Mouse (Mus musculus): ENCODE data around the gene Padi4. TPM values are rescaled to one million over a fixed set of nuclear protein-coding genes. Genes with fewer than 3 reads are reported as not detected.

The Padi4 gene
- total RNA-seq, 2 experiments from 2014 or later, result 1.1 to 1.2 TPM

DNA sequence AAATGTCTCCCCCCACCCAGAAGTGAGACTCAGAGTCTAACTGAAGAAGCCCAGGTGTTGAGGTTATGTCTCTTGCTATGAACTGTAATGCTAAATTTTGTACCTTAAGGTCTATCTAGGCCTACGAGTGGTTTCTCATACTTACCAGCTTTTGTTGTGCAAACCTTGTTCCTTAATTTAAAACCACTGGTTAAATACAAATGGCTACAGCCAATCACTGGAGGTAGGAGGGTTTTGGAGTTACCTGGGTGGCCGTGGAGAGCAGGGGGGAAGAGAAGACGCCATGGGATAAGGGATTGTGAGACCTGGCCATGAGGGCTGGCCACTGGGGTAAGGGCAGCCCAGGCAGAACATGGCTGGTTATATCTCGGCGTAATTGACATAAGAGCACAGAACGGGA lies 14.2 kb upstream of the Padi4 start:
- no peak for DNase-seq

DNA sequence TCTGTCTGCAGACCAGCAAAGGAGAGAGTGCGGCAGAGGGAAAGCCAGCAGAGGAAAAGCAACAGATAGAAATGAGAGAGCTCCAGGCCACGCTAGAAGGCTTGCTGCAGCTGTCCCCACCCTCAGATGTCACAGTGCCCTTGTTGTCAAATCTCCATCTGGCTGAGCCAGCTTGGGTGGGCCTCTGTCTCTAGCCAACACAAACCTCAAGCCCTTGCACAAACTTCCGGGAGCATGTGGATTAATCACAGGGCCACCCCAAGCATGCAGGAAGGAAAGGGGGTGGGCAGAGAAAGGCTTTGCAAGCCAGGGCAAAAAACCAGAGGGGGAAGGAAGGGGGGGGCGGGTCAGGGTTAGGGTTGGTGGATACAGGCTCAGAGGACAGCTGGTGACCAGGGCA lies 13.4 kb upstream of the Padi4 start:
- DNase-seq, result no peak

DNA sequence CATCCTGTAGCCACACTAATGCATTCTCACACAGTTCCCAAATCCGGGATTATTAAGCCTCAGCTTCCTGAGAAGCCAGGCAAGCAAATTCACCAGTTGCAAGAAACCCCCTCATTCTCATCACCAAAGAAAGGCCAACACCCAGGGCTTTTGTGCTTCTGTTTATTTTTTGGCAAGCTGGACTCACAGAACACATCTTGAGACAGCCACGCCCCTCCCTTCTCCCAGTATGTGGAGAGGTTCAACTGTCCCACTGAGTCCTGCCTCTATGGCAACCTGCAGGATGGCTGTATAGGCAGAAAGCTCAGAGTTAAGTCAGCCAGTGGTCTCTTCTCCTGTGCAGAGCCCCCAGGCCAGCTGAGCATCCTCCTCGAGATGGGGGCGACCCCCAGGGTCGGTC lies 11.2 kb upstream of the Padi4 start:
- no peak for DNase-seq

DNA sequence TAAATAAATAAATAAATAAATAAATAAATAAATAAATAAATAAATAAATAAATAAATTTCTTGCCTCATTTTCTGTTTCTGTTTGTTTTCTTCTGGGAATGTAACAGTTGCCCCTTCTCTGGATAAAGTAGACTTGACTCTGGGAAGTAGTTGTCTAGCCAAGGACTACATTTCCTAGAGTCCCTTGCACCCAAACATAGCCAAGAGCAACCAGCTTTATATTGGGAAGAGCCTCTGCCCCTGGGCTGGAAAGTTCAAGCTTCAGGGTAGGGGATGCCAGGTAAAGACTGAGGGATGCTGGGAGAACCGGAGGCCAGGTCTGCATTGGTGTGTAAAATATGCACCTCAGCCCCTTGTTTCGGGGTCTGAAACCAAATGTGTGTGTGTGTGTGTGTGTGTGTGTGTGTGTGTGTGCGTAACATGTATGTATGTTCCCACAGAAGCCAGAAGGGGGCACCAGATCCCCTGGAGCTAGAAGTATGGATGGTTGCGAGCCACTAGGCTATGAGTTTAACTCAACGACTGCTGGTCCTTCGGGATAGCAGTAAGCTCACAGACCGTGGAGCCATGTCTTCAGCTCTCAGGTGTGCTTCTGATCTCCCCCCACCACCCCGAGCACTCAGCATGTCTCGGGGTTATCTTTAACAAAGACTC lies 10.4 kb upstream of the Padi4 start:
- no peak for DNase-seq

DNA sequence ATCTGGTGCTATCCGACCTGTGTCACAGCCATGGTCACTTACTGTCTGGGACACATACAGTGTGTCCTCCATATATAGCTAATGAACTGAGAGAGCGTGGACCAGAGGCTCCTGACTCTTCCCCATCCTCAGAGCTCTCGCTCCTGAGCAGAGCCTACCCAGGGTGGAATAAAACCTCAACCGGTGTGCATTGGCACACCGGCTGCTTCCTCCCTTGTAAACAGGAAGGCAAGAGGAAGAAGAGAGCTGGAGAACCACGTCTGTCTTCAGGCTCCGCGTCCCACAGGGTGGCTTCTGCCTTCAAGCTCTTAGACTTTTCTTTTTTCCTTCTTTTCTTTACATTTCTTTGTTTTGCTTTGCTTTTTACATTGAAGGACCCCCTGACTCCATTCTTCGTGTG lies 8.8 kb upstream of the Padi4 start:
- DNase-seq, result no peak

DNA sequence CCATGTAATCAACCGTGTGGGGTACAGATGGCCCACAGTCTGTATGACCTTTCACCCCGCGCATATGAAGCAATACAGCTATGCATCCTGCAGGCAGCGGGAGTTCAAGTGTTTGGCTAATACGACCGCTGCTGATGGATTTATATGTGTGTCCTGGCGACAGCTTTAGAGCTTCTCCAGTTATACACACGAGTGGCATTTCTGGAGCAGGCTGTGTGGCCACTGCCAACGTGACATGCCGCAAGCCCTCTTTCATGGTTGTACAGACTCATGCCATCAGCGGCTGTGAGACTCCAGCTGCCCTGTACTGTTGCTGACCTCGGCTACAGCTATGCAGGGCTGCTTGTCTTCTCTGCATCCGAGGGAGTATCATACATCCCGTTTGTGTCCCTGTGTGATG lies 6.5 kb upstream of the Padi4 start:
- DNase-seq, result no peak

DNA sequence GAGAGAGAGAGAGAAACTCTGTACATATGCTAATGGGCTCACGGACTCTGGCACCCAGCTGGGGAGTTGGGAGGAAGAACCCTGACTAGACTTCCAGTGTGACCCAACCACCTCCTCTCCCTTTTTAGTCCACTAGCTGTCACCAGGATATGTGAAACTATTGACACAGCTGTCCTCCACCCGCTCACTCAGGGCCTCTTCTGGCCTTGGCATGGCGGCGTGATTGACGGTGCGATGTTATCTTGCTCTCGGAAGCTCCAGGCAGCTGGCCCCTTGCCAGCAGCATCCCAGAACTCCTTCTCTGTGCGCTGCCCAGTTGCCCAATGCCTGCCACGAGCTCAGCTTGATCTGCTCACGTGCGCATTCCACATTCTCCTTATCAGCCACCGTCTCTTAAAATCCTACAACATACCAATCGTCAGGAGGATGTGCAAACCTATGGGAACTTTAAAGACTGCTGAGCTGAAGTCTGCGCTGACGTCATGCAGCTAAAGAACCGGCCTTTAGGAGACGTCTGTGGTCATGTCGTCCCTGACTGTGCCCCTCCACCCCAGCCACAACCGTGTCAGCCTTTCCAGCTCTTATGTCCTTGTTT lies 5.9 kb upstream of the Padi4 start:
- DNase-seq, result peak; percentile 78

DNA sequence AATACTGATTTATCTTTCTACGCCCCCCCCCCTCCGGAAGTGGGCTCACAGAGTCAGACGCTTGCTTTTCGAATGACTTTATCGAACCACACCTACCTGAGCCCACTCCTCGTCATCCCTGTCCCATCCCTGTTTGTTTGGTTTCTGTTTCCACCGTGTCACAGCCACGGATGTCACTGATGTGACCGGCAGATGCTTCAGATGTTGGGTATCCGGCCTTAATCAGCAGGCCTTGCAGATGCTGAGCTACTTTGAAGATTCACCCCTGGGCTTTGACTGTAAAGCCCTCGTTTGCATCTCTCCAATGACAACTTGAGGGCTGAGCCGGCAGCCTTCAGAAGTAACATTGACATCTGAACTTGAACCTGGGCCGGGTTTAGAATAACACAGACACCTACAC lies 2.6 kb upstream of the Padi4 start:
- no peak for DNase-seq

DNA sequence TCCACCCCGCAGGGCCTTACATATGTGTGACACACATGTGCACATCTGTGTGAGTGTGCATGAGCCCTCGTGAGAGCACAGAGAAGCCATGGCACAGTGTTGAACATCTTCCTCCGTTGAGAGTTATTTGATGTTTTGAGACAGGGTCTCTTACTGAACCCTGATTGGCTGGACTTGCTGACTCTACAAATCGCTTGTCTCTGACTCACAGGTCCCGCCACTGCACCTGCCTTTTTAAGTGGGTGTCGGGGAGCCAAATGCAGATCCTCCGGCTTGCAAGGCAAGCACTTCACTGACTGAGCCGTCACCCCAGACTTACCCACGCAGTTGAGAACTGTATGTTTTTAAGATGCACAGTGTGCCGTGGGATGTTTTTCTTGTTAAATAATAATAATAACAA lies 1.8 kb upstream of the Padi4 start:
- no peak for DNase-seq

DNA sequence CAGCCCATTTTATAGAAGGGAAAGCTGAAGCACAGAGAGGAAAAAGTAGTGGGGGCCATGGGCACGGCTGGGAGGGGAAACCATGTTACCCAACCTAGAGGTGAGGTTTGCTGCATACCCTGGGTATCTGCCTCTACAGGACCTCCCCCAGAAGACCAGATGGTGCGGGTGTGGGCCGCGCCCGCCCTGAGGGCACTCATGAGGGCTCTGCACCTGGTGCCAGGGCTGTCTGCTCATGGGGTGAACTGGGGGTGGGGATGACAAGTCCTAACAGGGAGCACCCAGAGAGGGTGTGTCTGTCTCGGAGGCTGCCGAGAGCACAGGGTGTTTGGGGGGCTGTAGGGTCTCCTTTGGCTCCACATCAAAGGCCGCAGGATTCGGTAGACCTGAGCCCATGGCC lies 857 bp upstream of the Padi4 start:
- DNase-seq, result no peak

DNA sequence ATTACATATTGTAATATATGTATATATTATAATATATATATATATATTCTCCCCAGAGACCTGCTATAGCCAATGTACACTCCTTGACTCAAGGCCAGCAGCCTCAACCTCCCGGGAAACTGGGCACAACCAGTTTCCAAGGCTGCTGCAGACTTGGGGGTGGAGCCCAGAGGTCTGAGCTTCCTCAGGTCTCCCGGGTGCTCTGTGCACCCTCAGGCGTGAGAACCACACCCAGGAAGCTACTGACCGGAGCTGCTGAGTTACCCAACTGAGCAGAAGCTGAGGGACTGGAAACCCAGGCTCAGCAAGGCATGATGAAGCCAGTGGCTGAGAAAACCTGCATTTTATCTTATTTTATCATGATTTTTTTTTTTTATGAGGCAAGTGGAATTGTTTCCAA lies 2.9 kb downstream of the Padi4 start:
- DNase-seq, result no peak

DNA sequence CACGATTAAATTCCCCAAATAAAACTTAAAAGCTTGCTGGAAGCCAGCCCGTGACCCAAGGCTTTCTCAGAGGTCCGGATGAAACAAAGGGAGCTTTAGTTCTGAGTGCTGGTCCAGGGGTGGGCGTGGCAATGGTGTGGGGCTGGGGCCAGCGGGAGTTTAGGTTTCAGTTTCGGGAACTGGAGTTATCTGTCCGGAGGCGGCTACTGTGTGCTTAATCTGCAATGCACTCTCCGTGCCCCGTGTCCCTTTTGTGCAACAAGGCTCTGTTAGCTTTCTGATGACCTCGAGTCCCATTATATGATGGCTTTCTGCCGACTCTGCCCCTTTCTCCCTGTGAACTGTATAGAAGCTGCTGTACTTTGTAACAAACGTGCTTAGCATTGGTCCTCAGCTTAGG lies 3.6 kb downstream of the Padi4 start:
- peak; percentile 67 for DNase-seq

DNA sequence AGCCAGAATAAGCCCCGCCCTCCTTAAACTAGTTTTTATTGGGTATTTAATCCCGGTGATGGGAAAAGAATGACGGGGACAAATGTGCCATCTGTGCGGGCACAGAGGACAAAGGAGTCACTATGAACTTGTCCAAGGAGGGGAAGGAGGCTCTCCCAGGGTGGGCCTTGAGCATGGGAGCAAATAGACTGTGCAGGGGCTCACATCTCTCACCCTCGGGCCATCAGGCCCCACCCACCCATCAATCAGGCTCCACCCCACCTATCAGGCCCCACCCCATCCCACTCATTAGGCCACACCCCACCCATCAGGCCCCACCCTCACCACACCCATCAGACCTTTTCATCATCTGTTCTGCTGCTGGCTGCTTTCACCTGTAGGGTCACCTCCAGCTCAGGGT lies 5.1 kb downstream of the Padi4 start:
- no peak for DNase-seq

DNA sequence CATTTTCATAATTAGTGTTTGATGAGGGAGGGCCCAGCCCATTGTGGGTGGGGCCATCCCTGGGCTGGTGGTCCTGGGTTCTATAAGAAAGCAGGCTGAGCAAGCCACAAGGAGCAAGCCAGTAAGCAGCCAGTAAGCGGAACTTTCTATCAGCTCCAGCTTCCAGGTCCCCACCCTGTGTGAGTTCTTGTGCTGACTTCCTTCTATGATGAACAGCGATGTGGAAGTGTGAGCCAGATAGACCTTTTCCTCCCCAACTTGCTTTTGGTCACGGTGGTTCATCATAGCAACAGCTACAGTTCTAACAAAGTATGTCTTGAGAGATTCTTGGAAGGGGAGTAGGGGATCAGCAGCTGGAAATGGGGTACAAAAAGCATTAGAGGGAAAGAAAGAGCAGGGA lies 8.1 kb downstream of the Padi4 start:
- DNase-seq, result no peak

DNA sequence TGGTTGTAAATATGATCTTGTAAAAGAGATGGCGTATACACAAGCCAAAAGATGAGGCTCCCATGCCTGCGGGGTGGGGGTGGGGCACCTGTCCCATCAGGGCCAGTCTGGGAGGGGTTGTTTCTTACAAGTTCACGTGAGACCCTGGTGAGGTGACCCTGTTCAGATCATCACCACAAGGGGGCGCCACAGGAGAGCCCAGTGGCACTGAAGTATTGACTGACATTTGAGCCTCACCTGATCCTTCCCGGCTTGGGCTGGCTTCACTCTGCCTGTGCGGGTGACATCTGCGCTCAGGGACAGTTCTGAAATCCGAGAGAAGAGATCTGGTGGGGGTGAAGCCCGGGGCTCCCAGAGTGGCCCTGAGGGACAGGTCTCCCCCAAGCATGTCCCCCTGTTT lies 10.9 kb downstream of the Padi4 start:
- peak; percentile 71 for DNase-seq

DNA sequence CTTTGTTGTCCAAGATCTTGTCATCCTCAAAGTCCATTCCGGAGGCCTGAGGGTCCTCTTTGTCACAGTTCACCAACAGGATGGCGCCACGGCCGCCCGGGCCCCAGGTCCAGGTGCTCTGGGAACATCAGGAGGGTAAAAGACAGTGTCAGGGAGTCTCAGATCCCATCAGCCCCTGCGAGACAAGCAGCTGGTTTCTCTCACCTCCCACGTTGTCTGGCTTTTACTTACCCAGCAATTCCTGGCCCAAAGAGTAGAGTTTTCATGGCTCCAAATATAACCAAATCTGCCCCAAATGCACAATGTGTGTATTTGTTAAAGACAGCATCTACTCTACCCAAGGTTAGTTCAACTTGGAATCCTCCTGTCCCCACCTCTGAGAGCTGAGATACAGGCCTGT lies 12.4 kb downstream of the Padi4 start:
- DNase-seq, result no peak

DNA sequence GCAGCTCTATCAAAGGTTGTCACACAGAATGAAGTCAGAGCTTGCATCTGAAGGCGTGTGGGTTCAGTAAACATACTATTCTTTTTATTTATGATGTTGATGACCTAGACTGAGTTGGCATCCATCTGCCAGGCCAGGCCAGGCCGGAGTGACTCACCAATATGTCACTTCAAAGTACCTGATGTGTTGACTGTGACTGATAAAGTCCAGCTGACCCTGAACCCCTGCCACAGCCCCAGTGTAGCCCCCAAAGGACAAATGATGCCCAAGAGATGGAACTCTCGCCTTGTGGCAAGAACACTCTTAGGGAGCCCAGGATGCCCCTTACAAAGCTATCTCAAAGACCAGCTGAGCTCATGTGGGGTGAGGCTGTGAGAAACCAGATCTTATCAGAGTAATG lies 18.2 kb downstream of the Padi4 start:
- DNase-seq, result peak; percentile 43

DNA sequence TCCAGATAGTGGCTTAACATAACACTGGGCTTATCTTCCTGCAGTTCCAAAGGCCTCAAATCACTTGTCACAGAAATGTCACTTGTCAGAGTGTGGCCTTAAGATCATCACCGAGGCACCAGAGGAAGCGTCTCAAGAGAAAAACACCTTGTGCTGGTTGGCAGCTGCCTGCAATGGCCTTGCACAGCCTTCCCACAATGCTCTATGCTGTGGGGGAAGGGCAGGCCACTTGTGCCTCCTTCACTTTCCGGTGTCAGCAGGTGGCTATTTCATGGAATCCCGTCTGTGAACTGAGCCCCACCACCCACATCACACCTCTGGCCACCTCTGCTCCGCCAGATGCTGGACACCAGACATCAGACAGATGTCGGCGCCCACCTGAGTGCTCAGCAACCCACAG lies 20.7 kb downstream of the Padi4 start:
- peak; percentile 17 for DNase-seq

DNA sequence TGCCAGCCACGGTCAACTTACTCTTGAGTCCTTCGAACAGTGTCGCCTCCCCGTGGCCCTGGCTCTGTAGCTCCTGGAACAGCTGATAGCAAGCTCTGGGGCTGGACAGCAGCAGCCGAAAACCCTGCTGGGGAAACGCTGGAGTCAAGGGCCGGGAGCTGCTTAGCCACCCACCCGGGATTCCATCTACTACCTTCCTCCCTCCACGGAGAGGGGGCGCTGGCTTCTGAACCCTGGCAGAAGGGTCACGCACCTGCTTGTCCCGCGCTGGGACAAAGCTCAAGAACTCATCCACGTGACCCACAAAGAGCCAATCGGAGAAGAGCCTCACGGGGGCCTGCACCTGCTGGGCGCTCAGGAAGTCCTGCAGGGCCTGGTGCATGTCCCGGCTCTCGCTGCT lies 23.7 kb downstream of the Padi4 start:
- DNase-seq, result peak; percentile 16

DNA sequence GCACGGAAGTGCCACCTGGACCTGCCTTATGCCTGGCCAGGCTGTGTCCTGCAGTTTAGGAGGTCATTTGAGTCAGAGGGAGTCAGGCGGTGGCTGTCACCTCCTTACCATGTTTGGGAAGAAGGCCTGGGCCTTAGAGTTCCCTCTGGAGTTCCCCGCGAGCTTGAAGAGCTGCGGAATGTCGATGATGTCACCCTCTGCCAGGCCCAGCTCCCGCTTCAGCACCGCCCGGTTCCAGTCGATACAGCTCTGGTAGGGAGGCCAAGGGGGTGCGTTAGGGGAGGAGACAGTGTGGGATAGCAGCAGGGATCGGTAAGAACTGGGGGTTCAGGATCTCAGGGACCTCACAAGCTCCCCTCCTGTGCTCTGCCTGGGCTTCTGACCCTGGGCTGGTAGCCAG lies 26.1 kb downstream of the Padi4 start:
- DNase-seq, result no peak

DNA sequence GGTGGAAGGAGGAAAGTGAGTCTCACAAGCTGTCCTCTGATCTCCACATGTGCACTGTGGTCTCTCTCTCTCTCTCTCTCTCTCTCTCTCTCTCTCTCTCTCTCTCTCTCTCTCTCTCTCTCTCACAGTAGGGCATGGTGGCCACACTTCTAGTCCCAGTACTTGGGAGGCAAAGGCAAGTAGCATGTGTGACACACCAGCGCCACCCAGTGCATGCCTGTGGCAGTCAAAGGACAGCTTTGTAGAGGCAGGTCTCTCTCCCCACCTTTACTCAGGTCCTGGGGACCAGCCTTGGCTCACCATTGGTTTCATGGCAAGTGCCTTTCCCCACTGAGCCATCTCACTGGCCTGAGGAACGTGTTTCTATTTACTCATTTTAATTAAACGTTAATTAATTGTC lies 29.4 kb downstream of the Padi4 start:
- DNase-seq, result peak; percentile 74

DNA sequence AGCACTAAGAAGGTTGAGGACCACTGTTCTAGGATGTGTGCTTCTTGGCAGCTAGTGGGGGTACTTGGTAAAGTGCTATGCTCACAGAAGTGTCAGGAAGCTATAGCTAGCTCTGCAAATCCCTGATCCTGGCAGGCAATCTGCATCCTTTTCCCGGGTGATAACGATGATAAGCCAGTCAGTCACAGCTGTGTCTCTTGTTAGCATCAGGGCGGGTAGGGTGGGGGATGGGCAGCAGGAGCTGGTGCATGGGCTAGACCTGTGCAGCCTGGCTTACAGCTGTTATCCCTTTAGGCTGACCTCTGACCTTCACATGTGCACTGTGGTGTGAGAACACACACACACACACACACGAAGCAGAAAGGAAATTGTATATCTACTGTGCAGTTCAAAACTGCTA lies 30.9 kb downstream of the Padi4 start:
- DNase-seq, result no peak

DNA sequence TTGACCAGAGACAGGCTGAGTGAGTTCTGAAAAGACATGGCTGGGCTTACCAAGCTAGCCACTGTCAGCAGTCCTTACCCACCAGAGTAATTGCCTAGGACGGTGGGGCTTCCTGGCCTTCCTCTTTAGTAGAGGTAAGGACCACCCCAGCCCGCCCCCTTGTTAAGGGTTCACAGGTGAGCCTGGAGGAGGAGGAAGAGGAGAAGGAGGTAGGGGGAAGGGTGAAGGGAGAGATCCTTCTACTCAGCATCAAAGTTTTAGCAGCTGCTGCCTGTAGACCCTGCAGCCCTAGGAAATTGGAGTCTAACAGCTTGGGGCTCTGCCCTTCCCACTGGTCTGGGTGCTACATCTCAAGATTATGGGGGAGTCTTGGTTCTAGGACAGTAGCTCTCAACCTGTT lies 31.5 kb downstream of the Padi4 start, which contains the start of gene Padi6:
Gene Padi6, minus strand, starts transcription at position 101 of the 400 bp plus-strand sequence.
- DNase-seq, result no peak

DNA sequence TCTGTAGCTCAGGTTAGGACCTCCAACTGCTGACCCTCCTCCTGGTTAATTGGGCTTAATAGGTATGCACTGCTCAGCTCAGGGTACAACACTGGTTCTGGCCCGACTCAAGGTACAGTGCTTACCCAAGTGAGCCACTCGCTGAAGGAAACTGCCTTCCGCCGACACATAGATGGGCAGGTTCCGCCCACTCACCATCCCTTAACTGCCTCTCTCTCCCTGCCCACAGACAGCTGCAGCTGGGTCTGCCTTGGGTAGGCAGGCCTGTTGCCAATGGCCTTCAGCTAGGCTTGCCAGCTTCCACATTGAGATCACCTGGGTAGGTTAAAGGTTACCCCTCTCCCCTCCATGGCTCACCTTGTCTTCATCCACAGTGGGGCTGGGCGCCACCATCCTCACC lies 32.6 kb downstream of the Padi4 start:
- DNase-seq, result no peak

DNA sequence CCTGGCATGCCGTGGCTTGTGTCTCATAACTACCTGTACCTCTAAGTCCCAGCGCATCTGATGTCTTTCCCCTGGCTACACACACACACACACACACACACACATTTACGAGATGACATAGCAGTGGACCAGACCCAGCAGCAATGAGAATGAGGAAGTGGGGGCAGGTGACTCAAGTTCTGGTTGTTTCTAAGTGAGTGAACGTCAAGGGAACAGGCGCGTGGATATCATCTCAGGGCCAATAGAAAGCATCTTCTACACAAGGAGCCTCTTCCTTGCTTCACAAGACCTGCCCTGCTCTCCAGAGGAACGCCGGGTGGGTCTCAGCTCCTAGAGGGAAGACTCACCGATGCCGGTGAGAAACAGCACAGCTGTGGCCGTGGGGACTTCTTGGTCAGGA lies 33.4 kb downstream of the Padi4 start:
- no peak for DNase-seq

Measured in adrenal gland, postnatal 10 days (tissue).